Mouse (Mus musculus): ENCODE data around the gene Maip1.

The Maip1 gene

DNA sequence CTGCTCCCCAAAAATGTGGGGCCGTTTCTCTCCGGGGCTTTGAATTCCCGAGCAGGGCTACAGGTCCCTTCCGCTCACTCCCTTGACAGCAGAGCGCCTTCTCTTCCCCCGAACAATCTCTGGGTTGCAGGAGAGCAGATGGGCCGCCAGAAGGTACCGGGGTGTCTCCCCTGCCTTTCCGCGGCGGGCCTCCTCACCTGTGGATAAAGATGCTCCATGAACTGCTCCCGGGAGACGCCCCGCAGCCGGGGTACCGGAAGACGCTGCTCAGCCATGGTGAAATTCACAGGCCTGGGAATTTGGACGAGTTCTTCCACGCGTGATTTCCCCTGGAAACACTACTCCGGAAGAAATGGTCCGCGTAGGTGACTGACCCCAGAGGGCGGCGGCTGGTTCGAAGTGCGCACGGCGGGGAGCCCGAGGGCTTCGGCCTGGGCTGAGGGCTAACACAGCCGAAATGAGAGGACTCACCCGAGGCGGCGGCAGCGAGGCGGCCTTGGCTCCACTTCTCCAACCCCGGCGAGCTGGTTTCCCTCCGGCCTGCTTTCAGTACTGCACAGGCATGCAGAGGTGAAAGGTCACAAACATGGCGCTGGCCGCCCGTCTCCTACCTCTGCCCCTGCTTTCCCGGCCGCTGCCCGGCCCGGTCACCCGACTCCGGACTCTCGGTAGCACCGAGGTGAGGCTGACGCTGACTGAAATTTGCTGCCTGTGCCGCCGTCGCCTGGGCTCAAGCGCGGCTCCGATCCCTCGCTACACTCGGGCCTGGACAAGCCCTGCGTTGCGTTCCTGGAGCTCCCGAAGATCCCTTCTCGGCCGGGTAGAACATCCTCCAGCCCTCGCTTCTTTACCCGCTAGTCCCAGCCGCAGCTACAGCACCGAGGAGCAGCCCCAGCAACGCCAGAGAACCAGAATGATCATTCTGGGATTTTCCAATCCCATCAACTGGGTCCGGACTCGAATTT lies at the start of gene Maip1, which contains the start of gene Tyw5:
Maip1 (plus strand) TSS at position 142 of the 965 bp plus-strand sequence.
Tyw5 (minus strand) TSS at position 915 of the 965 bp plus-strand sequence.
- peak; percentile 96 for DNase-seq (ENCODE audit: low read depth, low spot score)

DNA sequence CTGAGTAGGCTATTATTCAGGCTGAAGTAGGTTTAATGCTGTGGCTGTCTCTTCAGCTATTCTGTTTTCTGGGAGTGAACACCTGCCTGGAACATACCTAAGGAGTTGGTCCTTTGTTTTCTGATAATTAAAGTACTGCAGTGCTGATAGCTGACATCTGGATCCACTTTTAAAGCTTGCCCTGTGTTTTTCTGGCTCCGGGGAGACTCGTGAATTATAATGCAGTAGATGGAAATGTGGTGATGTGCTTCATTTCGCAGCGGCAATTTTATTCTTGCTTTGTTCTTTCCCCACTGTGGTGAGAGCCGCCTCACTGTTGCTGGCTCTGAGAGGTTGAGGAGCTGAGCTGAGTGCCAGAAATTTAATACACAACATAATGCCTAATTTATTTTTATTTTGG lies 47.6 kb upstream of the Maip1 start:
- no peak for DNase-seq (ENCODE audit: low read depth, low spot score)

DNA sequence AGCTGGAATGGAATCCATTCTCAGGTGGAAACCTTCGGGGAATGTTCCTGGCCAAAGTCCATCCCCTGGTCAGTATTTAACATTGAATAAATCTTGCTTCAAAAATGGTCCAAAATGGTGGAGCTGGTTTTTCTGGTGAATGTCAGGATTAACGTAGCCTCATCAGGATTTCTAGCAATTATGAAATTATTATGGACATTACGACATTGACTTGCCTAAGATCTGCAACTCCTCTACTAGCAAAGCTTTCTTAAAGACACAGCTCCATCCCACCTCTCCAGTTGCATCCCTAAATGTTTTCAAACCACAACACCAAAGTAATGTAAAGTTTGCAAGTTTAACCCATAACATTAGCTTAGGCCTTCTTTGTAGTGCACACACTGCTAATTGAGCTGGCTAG lies 38.7 kb upstream of the Maip1 start:
- no peak for DNase-seq (ENCODE audit: low read depth, low spot score)

- DNase-seq (ENCODE audit: low read depth, low spot score) = no peak
Measured at GRCm38 (mm10) chr1:57369111-57369510, 37.0 kb upstream of the Maip1 start.

- DNase-seq (ENCODE audit: low read depth, low spot score) = no peak
Measured at GRCm38 (mm10) chr1:57370451-57370850, 35.7 kb upstream of the Maip1 start.

DNA sequence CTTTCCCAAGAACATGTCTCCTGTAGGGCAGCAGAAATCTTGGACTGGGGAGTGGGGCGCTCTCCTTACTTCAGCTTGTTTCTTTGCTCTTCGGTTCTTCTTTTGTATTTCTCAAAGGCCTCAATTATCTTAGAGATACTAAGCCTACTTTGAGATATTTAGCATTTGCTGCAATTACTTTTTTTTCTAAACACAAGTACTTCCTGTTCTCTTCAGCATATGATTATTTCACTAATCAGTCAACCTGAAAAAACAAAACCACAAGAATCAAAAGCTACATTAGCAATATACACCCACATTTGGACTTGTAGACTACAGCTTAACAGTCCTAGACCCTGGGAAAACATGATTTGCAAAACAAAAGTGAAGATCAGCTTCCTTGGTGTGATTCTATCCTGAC lies 30.9 kb upstream of the Maip1 start:
- DNase-seq (ENCODE audit: low read depth, low spot score) = no peak

DNA sequence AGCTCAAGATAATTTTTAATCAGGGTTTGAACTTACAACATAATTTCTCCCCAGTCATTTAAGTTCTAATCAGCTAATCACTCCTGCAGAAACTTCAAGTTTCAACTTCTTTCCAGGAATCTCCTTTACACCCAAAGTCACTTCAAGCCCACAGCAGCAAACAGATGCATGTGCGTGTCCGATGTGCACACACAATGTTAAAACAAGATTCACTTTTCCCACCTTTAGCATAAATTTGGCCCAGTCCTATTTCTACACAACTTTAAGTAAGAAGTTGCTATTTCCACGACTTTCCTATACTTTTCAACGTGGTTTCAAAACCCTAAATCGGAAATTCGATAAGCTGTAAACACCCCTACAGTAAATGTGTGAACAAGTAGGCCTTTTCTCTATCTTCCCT lies 29.3 kb upstream of the Maip1 start:
- DNase-seq (ENCODE audit: low read depth, low spot score) = no peak

DNA sequence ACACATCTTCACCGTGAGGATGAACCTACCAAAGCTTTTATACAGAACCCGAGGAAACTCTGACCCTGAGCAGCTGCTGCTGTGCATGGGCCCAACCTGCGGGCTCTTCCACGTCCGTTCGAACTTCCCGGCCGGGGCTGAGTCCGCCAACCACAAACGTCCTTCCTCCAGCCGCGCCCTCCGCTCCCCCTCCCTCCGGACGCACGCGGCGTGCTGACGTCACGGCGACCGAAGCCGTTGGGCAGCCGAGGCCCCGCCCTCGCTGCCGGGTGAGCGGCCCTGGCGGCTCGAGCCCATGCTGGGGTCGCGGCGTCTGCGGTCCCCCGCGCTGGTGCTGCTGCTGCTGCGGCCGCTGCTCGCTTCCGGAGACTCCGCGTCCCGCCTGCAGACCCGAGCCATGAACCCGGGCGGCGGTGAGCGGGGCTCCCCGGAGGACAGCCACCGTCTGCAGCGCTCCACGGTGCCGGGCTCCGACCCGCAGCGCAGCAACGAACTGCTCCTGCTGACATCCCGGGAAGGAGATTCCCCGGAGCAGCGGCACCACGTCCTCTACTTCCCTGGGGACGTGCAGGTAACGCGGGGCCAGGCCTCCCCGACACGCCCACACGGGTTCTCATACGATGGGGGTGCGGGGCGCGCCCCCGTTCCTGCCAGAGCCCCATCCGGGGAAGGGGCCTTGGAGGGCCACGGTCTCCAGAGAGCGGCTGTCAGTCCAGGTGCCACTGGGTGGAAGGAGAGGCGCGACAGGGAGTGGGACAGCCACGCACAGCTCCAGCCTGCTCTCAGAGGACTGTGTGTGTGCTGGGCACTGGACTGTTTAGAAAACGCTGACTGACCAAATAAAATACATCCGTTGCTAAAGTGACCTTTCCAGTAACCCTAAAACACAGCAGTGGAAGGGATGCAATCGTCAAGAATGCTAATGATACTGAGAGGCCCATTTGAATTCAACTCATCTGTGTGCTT lies 28.5 kb upstream of the Maip1 start, which contains the start of gene 1700066M21Rik:
1700066M21Rik (plus strand) TSS at position 245 of the 966 bp plus-strand sequence.
- peak; percentile 96 for DNase-seq (ENCODE audit: low read depth, low spot score)

GRCm38 (mm10) chr1:57386519-57386918 lies 19.6 kb upstream of the Maip1 start:
- DNase-seq (ENCODE audit: low read depth, low spot score) = no peak

DNA sequence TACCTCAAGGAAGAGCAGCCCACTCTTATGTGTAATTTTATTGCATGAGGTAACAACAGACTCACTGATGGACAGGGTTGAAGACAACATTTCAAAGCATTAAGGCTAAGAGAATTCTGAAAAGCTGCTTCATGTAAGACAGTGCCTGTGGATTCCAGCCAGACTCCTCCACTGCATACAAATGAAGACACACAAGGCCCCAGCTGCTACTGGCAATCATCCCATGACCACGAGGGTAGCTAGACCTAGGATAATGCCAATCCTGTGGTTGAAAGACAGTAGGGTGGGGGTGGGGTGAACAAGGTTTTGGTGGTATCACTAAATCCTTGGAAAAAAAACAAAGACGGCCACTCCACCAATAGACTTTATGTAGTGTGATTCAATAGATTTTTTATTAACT lies 18.3 kb upstream of the Maip1 start:
- DNase-seq (ENCODE audit: low read depth, low spot score) = peak; percentile 94

DNA sequence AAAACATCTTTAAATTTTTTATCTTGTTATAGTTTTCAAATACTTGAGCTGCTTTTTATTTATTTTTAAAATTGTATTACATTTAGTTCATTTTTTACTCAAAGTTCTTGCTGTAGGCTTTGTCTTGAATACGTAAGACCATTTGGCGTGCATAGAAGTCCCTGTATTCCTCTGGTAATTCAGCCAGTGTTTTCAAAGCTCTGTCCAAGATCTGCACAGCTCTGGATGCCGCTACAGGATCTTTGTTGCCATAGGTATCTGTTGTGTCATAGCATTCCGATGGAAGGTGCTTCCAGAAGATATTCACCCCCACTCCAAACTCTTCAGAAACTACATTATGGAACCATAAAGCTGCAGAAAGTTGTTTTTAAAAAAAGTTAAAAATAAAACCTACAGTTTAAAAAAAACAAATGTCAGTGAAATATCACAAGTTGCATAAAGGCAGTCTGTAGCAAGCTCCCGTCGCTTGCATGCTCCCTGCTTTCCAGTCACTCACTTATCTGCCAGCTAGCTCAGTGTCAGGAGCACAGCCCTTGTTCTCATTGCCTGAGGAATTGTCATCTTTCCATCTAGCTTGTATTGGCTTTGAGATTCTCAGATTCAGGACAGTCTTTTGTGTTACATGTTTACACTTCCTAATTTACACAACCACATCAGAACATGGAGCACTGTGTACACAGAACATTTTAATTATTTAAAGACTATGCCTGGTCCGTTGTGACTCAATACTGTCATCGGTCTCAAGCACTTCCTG lies 17.5 kb upstream of the Maip1 start:
- DNase-seq (ENCODE audit: low read depth, low spot score) = peak; percentile 53

DNA sequence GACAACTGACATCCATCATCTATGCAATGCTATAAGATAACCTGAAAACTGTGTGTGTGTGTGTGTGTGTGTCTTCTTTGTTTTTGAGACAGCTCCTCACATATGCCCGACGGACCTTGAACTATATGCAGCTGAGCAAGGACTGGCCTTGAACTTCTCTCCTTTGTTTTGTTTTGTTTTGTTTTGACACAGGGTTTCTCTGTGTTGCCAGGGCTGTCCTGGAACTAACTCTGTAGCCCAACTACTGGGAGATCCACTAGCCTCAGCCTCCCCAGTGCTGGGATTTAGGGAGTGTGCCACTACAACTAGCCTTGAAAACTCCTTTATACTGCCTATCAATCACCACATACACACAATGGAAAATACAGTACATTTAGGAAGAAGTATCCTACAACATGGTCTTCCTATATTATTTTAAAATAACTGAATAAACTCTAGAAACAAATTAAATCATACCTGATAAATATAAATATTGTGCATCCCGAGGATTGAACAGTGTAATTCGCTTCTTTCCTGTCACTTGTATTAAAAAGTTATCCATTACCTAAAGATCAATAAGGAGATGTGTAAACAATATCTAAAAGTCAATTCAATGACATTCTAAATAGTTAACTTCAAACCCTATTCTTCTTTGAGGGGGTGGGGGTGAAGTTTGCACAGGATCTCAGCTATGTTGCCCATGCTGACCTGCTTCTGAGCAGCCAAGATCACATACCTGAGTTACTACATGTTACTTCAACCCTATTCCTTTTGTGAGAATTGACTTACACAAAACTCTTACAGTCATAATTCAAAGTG lies 14.9 kb upstream of the Maip1 start:
- no peak for DNase-seq (ENCODE audit: low read depth, low spot score)

DNA sequence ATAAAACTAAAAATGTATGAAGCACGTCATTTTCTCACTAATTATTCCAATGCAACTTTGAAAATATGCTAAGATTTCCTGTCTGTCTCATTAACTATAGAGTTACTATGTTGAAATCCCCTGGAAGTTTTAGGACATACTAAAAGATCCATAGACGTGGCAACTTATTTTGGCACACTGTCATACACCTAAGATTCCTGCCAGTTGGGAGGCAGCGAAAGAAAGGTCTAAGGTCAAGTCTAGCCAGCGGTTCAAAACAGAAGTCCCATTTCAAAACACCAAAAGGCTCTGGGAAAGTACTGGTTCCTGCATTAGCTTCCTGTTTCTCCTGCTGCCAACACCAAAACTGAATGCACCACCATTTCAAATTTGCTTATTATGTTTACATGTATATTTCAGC lies 13.7 kb upstream of the Maip1 start:
- no peak for DNase-seq (ENCODE audit: low read depth, low spot score)

DNA sequence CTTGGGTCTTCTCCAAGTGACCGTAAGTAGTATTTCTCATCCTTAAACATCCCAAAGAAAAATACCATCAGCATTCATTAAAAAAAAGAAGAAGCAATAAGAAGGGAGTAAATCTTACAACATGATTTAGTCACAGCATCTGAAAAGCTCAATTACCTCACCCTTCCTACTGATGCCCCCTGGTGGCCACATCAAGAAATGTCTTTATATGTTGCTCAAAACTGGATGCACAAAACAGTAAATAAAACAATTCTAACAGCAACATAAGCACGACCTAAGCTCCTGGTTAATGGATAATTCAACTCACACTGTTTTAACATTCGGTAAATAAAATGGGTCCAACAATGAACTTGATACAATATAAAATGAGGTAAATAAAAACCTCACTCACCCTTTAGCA lies 12.1 kb upstream of the Maip1 start:
- DNase-seq (ENCODE audit: low read depth, low spot score) = peak; percentile 73

DNA sequence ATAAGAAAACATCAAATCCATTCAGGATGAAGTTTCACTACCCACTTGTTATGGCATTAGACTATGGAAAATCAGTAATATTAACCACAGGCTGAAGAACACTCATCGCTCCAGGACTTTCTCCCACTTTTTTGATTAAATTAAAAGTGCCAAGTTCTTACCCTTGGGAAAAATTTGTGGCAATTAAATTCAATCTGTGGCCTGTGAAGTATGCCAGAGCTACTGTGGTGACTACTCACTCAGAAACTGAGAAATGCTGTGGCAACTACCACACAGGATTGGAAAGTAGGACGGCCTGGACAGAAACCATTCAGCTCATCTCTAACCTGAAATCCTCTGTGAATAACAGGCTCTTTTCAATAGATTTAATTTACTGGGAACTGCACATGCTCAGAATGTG lies 5.8 kb upstream of the Maip1 start:
- no peak for DNase-seq (ENCODE audit: low read depth, low spot score)

GRCm38 (mm10) chr1:57400877-57401276 lies 5.3 kb upstream of the Maip1 start:
- peak; percentile 43 for DNase-seq (ENCODE audit: low read depth, low spot score)

DNA sequence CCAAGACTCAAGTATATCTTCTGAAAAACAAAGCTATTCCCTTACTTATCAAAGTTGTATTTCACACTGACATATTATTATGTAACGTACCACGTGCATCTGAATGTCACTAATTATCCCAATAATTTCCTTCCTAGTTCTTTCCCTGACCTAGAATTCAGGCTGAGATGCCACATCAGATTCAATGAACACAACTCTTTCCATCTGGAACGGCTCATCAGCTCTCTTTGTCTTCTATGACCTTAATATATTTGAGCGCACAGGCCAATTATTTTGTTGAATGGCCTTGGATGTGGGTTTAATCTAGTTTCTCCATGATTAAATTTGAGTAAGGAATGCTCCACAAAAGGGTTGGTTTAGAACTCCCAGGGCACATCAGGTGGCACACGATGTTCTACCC lies 4.0 kb upstream of the Maip1 start:
- no peak for DNase-seq (ENCODE audit: low read depth, low spot score)

- no peak for DNase-seq (ENCODE audit: low read depth, low spot score)
Measured at GRCm38 (mm10) chr1:57408994-57409393, 2.9 kb downstream of the Maip1 start.

DNA sequence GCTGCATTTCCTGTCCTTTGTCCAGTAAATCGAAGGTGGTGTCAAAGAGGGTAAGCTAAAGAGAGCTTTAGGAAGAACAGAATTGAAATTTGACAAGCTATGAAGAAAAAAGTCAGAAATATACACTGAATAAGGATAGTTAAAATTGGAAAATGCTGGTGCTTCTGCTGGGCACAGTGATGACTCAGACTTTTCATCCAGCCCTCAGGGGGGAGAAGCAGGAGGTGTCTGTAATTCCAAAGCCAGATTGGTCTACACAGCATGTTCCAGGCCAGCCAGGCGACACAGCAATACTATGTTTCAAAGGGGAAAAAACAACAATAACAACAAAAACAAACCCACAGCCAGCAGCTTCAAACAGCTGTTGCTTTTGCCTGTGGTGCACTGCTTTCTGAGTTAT lies 7.3 kb downstream of the Maip1 start:
- peak; percentile 64 for DNase-seq (ENCODE audit: low read depth, low spot score)

DNA sequence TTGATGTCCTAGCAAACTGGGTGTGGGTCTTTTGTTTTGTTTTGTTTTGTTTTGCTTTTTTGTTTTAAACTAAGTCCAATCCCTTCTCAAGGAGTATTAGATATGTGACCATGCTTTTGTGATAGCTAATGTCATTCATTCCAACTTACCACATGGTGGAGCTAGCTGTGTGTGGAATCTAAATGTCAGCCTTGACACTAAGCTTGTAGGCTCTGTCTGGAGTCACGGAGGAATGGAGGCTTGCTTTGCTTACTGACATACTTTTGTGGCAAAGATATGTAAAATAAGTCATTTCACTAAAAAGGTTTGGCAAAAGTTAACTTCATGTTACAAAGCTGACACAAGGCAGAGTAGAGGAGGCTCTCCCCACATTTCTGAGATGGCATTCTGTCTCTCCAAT lies 17.6 kb downstream of the Maip1 start:
- peak; percentile 84 for DNase-seq (ENCODE audit: low read depth, low spot score)
